8 mouse cellular contexts compared by ENCODE assay signal in the genomic region with DNA sequence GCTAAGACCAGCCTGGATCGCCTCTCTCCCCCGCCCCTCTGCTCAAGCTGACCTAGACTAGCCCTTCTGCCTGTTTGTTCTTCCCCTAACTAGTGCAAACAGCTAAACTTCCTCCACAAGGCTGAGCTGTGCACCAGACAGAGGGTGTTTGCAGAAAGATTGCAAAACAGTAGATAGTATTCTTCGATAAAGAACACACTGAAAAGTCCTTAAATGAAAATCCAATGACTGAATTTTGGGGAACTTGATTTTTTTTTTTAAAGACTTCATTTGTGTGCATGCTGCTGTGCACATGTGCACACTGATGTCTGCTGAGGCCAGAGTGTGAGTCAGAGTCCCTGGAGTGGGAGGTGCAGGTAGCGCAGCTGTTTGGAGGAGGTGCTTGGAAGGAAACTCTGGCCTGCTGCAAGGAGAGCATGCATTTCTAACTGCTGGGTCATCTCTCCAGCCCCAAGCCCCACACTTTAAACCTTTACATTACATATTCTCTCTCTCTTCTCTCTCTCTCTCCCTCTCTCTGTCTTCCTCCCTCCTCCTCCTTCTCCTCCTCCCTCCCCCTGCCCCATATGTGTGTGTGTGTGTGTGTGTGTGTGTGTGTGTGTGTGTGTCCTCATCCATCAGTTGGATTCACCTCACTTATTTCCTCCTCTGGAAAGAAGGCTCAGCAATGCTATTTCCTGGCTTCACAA. TPM values are rescaled to one million over a fixed set of nuclear protein-coding genes. Genes with fewer than 3 reads are reported as not detected.
A peak's percentile ranks its signal among the peaks of the same experiment; 100 is the strongest.
DNase-seq lines count a peak whose midpoint lies in the region; ATAC-seq and TF ChIP-seq lines count a peak whose summit lies in the region.

No protein-coding gene starts in this region.

- no peak for DNase-seq in kidney, postnatal 10 days
- peak; percentile 97 for DNase-seq in CH12.LX (ENCODE audit: extremely low read depth)
- DNase-seq in embryonic facial prominence, embryonic 10.5 days (ENCODE audit: low spot score) = no peak
- peak; percentile 44 to 47 for DNase-seq in heart, postnatal 14 days
- peak in 1 of 3 experiments; percentile 58 for DNase-seq in liver, embryonic 14.5 days (ENCODE audit: low read depth in 3 of 3, low spot score in 3 of 3)
- no peak for DNase-seq in c-Kit-positive CD71-positive TER-119-positive erythroid progenitor cells, embryonic 14.5 days (ENCODE audit: low spot score)

- 61% methylated on average over 4 of the region's 4 CpGs for WGBS in kidney, embryonic 16.5 days
- WGBS in embryonic facial prominence, embryonic 10.5 days = 80% methylated on average over 4 of the region's 4 CpGs
- 21% methylated on average over 4 of the region's 4 CpGs for WGBS in liver, embryonic 14.5 days (ENCODE audit: insufficient replicate concordance)
- WGBS in olfactory bulb, adult 2 months = 48% methylated on average over 4 of the region's 4 CpGs

- H3K9ac ChIP-seq in kidney, embryonic 16.5 days (replicated peaks; ENCODE audit: low read length) = no peak overlapping the region
- peak overlapping the region; percentile 52 for H3K9ac ChIP-seq in CH12.LX (ENCODE audit: insufficient read depth, low read depth)
- peak overlapping the region; percentile 20; the same call in 1 of the 2 replicates for H3K9ac ChIP-seq in liver, embryonic 14.5 days (replicated peaks)

- in situ Hi-C loops in CH12.LX (cut with MboI; ENCODE audit: low pct_ligation_motif_present, low pct_unique_long_range_greater_than_20kb, low sequenced_read_pairs) = loop anchor here (25.0 kb wide), 1 partner anchor 485 kb away; the partner anchor contains the start of gene Adh5

- H3K79me2 ChIP-seq in CH12.LX (replicated peaks; ENCODE audit: control insufficient read depth, extremely low read depth, insufficient read depth, poor library complexity, severe bottlenecking) = peaks cover 4% of the 10 kb centered on the region; the same call in 1 of the 2 replicates

- H3K27me3 ChIP-seq in kidney, embryonic 16.5 days (ENCODE audit: insufficient read depth, low read length) = no peaks in the 10 kb centered on the region
- no peaks in the 10 kb centered on the region for H3K27me3 ChIP-seq in CH12.LX (replicated peaks)
- no peaks in the 10 kb centered on the region for H3K27me3 ChIP-seq in embryonic facial prominence, embryonic 10.5 days (replicated peaks; ENCODE audit: low read depth, poor library complexity, severe bottlenecking)
- no peaks in the 10 kb centered on the region for H3K27me3 ChIP-seq in liver, embryonic 14.5 days (ENCODE audit: control insufficient read depth, insufficient read depth, low read length)

- peak overlapping the region; percentile 6; the same call in 1 of the 2 replicates for H3K27ac ChIP-seq in kidney, embryonic 16.5 days (ENCODE audit: low read length)
- H3K27ac ChIP-seq in CH12.LX (ENCODE audit: insufficient read depth, low read depth) = peak overlapping the region; percentile 97
- 0 out of 2 replicates have a peak overlapping the region, but pooled peaks have one; percentile 30 for H3K27ac ChIP-seq in embryonic facial prominence, embryonic 10.5 days (replicated peaks)
- peak overlapping the region; percentile 74 for H3K27ac ChIP-seq in liver, embryonic 14.5 days
- H3K27ac ChIP-seq in olfactory bulb, adult 2 months (ENCODE audit: insufficient read depth, low read depth, low read length) = peak overlapping the region; percentile 90

- H3K4me3 ChIP-seq in kidney, embryonic 16.5 days (ENCODE audit: low read length) = no peak overlapping the region
- H3K4me3 ChIP-seq in CH12.LX (replicated peaks in 1 of 3; ENCODE audit: low read depth in 2 of 3, low read length in 2 of 3, poor library complexity in 1 of 3) = peak overlapping the region in 1 of 3 experiments; percentile 23
- H3K4me3 ChIP-seq in embryonic facial prominence, embryonic 10.5 days = no peak overlapping the region
- no peak overlapping the region for H3K4me3 ChIP-seq in liver, embryonic 14.5 days (ENCODE audit: insufficient read depth in 1 of 2, low read depth in 2 of 2, low read length in 2 of 2)
- no peak overlapping the region for H3K4me3 ChIP-seq in olfactory bulb, adult 2 months (ENCODE audit: insufficient read depth, low read depth, low read length)

- H3K4me2 ChIP-seq in kidney, embryonic 16.5 days (replicated peaks; ENCODE audit: low read depth, low read length) = no peak overlapping the region
- peak overlapping the region; percentile 44 for H3K4me2 ChIP-seq in CH12.LX (ENCODE audit: insufficient read depth, low read depth, poor library complexity, severe bottlenecking)
- H3K4me2 ChIP-seq in liver, embryonic 14.5 days (ENCODE audit: low read depth) = peak overlapping the region; percentile 54

- dilution Hi-C loops in CH12.LX (cut with MboI; ENCODE audit: extremely low pct_ligation_motif_present, extremely low pct_unique_long_range_greater_than_20kb, low sequenced_read_pairs) = no loop called here

- H3K36me3 ChIP-seq in kidney, embryonic 16.5 days (ENCODE audit: insufficient read depth, low read length) = no peaks in the 10 kb centered on the region
- peaks cover 12 to 20% of the 10 kb centered on the region in 2 experiments for H3K36me3 ChIP-seq in CH12.LX (replicated peaks in 1 of 2; ENCODE audit: control insufficient read depth in 1 of 2, insufficient read depth in 1 of 2, low read length in 1 of 2)
- no peaks in the 10 kb centered on the region for H3K36me3 ChIP-seq in embryonic facial prominence, embryonic 10.5 days (replicated peaks)
- peaks cover 2% of the 10 kb centered on the region; the same call in 1 of the 2 replicates for H3K36me3 ChIP-seq in liver, embryonic 14.5 days (replicated peaks; ENCODE audit: control insufficient read depth, insufficient read depth, low read depth)

- H3K4me1 ChIP-seq in kidney, embryonic 16.5 days (ENCODE audit: insufficient read depth, low read length) = peaks cover 20% of the 10 kb centered on the region
- peaks cover 45 to 96% of the 10 kb centered on the region in 2 experiments for H3K4me1 ChIP-seq in CH12.LX (ENCODE audit: control insufficient read depth in 1 of 2, insufficient read depth in 2 of 2)
- peaks cover 29% of the 10 kb centered on the region for H3K4me1 ChIP-seq in embryonic facial prominence, embryonic 10.5 days
- H3K4me1 ChIP-seq in liver, embryonic 14.5 days (replicated peaks; ENCODE audit: control insufficient read depth in 2 of 2, insufficient read depth in 2 of 2, low read length in 1 of 2) = peaks cover 74 to 78% of the 10 kb centered on the region in 2 experiments
- peaks cover 22% of the 10 kb centered on the region for H3K4me1 ChIP-seq in olfactory bulb, adult 2 months (ENCODE audit: control insufficient read depth, insufficient read depth, low read length)

- ATAC-seq in kidney, embryonic 16.5 days (ENCODE audit: low FRiP score, low TSS enrichment) = peak; percentile 77
- peak; percentile 50 for ATAC-seq in liver, embryonic 14.5 days (ENCODE audit: insufficient read depth)

- H3K9me3 ChIP-seq in kidney, embryonic 16.5 days (ENCODE audit: low read length) = no peaks in the 10 kb centered on the region
- H3K9me3 ChIP-seq in CH12.LX (replicated peaks; ENCODE audit: low read length) = no peaks in the 10 kb centered on the region
- no peaks in the 10 kb centered on the region for H3K9me3 ChIP-seq in embryonic facial prominence, embryonic 10.5 days
- no peaks in the 10 kb centered on the region for H3K9me3 ChIP-seq in liver, embryonic 14.5 days (ENCODE audit: control insufficient read depth, low read length)

- intact Hi-C loops in heart, postnatal 14 days (cut with DNase I) = no loop called here

- TF ChIP-seq CTCF in CH12.LX (conservative IDR thresholded peaks at IDR 0.05 in 1 of 2, IDR thresholded peaks at IDR 0.05 in 1 of 2; ENCODE audit: low read depth in 2 of 2, low read length in 2 of 2) = no peak
- no peak for TF ChIP-seq CTCF in liver, embryonic 14.5 days (IDR thresholded peaks at IDR 0.05; ENCODE audit: low read depth)
- TF ChIP-seq CTCF in olfactory bulb, adult 2 months (IDR thresholded peaks at IDR 0.05; ENCODE audit: insufficient read depth, low read depth, low read length) = no peak

- TF ChIP-seq EP300 in CH12.LX (IDR thresholded peaks at IDR 0.05; ENCODE audit: low read length) = no peak
- no peak for TF ChIP-seq EP300 in liver, embryonic 14.5 days (IDR thresholded peaks at IDR 0.05; ENCODE audit: low read depth)

- peak; percentile 60 for TF ChIP-seq POLR2A in CH12.LX (IDR thresholded peaks at IDR 0.05; ENCODE audit: low read depth, low read length)
- no peak for TF ChIP-seq POLR2A in olfactory bulb, adult 2 months (IDR thresholded peaks at IDR 0.05; ENCODE audit: insufficient read depth, low read depth, low read length)

- TF ChIP-seq RAD21 in CH12.LX (IDR thresholded peaks at IDR 0.05; ENCODE audit: low read depth, low read length) = no peak

TF ChIP-seq in CH12.LX, 34 proteins besides CTCF, POLR2A, EP300 and RAD21:
- TF ChIP-seq UBTF (IDR thresholded peaks at IDR 0.05; ENCODE audit: low read depth, low read length) (peak; percentile 4; the same call in 1 of the 2 replicates), ELF1 (IDR thresholded peaks at IDR 0.05; ENCODE audit: low read depth, low read length) (no peak), TBP (conservative IDR thresholded peaks at IDR 0.05; ENCODE audit: low read depth, low read length) (peak; percentile 53; the same call in 1 of the 2 replicates)

RNA-seq across cellular contexts. Expression of gene Dapp1, which starts 29.0 kb away (rescaled TPM):
- polyA plus RNA-seq in kidney, embryonic 16.5 days (2015; fragmentation: Nextera tagmentation; extraction: Ambion mirVana) = 9.3 and 10.1 TPM in 2 replicates
- 55.5 and 63.6 TPM in 2 replicates for total RNA-seq in CH12.LX (2012; rRNA removed)
- 53.5 and 66.4 TPM in 2 replicates for total RNA-seq in CH12.LX (2014; rRNA removed)
- polyA plus RNA-seq in CH12.LX (2012; ENCODE audit: insufficient read length, low read depth) = 62.8 and 81.7 TPM in 2 replicates
- 2.1 and 2.3 TPM in 2 replicates for polyA plus RNA-seq in embryonic facial prominence, embryonic 10.5 days (2016; fragmentation: Nextera tagmentation; extraction: Ambion mirVana)
- total RNA-seq in heart, postnatal 14 days (2021) = 1 to 10 TPM; 3.8 to 5.0 TPM
- 5.1 and 8.8 TPM in 2 replicates for polyA plus RNA-seq in liver, embryonic 14.5 days (2012; rRNA removed)
- 10.6 and 11.5 TPM in 2 replicates for polyA plus RNA-seq in liver, embryonic 14.5 days (2014; fragmentation: Nextera tagmentation; extraction: Ambion mirVana)
- not detected in 2 replicates for polyA plus RNA-seq in olfactory bulb, adult 2 months (2012; ENCODE audit: insufficient read depth, insufficient read length, low replicate concordance, missing spikeins)

RNA-seq across cellular contexts. Expression of gene Lamtor3, which starts 34.1 kb away (rescaled TPM):
- 118 and 125 TPM in 2 replicates for polyA plus RNA-seq in kidney, embryonic 16.5 days (2015; fragmentation: Nextera tagmentation; extraction: Ambion mirVana)
- 146 and 169 TPM in 2 replicates for total RNA-seq in CH12.LX (2012; rRNA removed)
- 245 and 260 TPM in 2 replicates for total RNA-seq in CH12.LX (2014; rRNA removed)
- 147 and 155 TPM in 2 replicates for polyA plus RNA-seq in CH12.LX (2012; ENCODE audit: insufficient read length, low read depth)
- polyA plus RNA-seq in embryonic facial prominence, embryonic 10.5 days (2016; fragmentation: Nextera tagmentation; extraction: Ambion mirVana) = 86.7 and 88.8 TPM in 2 replicates
- 10 to 100 TPM; 88.9 to 90.3 TPM for total RNA-seq in heart, postnatal 14 days (2021)
- 31.3 and 35.2 TPM in 2 replicates for polyA plus RNA-seq in liver, embryonic 14.5 days (2012; rRNA removed)
- polyA plus RNA-seq in liver, embryonic 14.5 days (2014; fragmentation: Nextera tagmentation; extraction: Ambion mirVana) = 54.3 and 60.1 TPM in 2 replicates
- polyA plus RNA-seq in olfactory bulb, adult 2 months (2012; ENCODE audit: insufficient read depth, insufficient read length, low replicate concordance, missing spikeins) = not detected in 2 replicates

Comparison
In these comparisons a context has a peak if more than half of its experiments do, and no peak if none do; other contexts are left out.
1. H3K27ac ChIP-seq: peak in every context shown above with its lines; median percentile 97 in CH12.LX; 90 in olfactory bulb, adult 2 months; 74 in liver, embryonic 14.5 days; 30 in embryonic facial prominence, embryonic 10.5 days; 6 in kidney, embryonic 16.5 days.
2. DNase-seq: peak in CH12.LX (single experiment) and heart, postnatal 14 days (2 of 2); none in kidney, postnatal 10 days (single experiment), embryonic facial prominence, embryonic 10.5 days (single experiment) and c-Kit-positive CD71-positive TER-119-positive erythroid progenitor cells, embryonic 14.5 days (single experiment).